Mouse (Mus musculus) neural tube, embryonic 11.5 days (tissue): ENCODE measurements around the gene Fsip1. TPM values are rescaled to one million over a fixed set of nuclear protein-coding genes. Genes with fewer than 3 reads are reported as not detected.

Experiments
- ATAC-seq: fragments of 200-750 bp; cut with Nextera tagmentation; 2 replicates; pipeline ENCODE4 v1.8.0; 2017; ENCODE audit warnings: moderate number of reproducible peaks, mild to moderate bottlenecking, moderate TSS enrichment, moderate library complexity; ENCODE audit not compliant: insufficient read depth, low FRiP score, low TSS enrichment
- DNase-seq: peaks from one replicate; pipeline ENCODE4 v3.0.0-alpha.2; 2015; ENCODE audit warnings: low spot score
- H3K27ac ChIP-seq: fragments of 300-500 bp; sonication (generic); 2 replicates; pipeline ENCODE4 v1.5.1; 2014; ENCODE audit warnings: low read depth, mild to moderate bottlenecking, low read length
- H3K27me3 ChIP-seq: fragments of 300-500 bp; sonication (generic); 2 replicates; pipeline ENCODE4 v1.6.1; 2014; ENCODE audit warnings: mild to moderate bottlenecking, low read length, mixed read lengths; ENCODE audit not compliant: control insufficient read depth, insufficient read depth
- H3K36me3 ChIP-seq: fragments of 300-500 bp; sonication (generic); 2 replicates; pipeline ENCODE4 v1.6.1; 2014; ENCODE audit warnings: mild to moderate bottlenecking, low read length, moderate library complexity, mixed read lengths; ENCODE audit not compliant: control insufficient read depth, insufficient read depth
- H3K4me1 ChIP-seq: fragments of 300-500 bp; sonication (generic); 2 replicates; pipeline ENCODE4 v1.6.1; 2014; ENCODE audit warnings: low read length, mixed read lengths; ENCODE audit not compliant: control insufficient read depth, insufficient read depth
- H3K4me2 ChIP-seq: fragments of 300-500 bp; sonication (generic); 2 replicates; pipeline ENCODE4 v1.6.1; 2014; ENCODE audit warnings: low read depth, mild to moderate bottlenecking, moderate library complexity
- H3K4me3 ChIP-seq: fragments of 300-500 bp; sonication (generic); 2 replicates; pipeline ENCODE4 v1.5.1; 2014; ENCODE audit warnings: low read depth, low read length
- H3K9ac ChIP-seq: fragments of 300-500 bp; sonication (generic); 2 replicates; pipeline ENCODE4 v1.6.1; 2014; ENCODE audit warnings: mild to moderate bottlenecking, low read length
- H3K9me3 ChIP-seq: fragments of 300-500 bp; sonication (generic); 2 replicates; pipeline ENCODE4 v1.6.1; 2016; ENCODE audit warnings: low read length; ENCODE audit not compliant: control insufficient read depth
- WGBS: fragments of 180-500 bp; shearing (Covaris S2); extraction: QIAGEN DNeasy Blood & Tissue Kit; methylation state at CpG from one replicate; pipeline ENCODE4 v1.1.7; 2014; 5-methylcytosine and 5-hydroxymethylcytosine counted together
- polyA plus RNA-seq: library from polyadenylated mRNA; unstranded; fragments of >200 nt; fragmentation: Nextera tagmentation; extraction: Ambion mirVana; gene quantifications from 2 replicates; pipeline ENCODE4 v1.2.1, GENCODE M21; 2014

Fsip1 gene
- polyA plus RNA-seq, 1 experiment from 2014 or later, result 2.6 TPM

- no peaks in the 10 kb centered on the region for H3K9me3 ChIP-seq
- H3K4me3 ChIP-seq, result peak overlapping the region; percentile 17; the same call in 1 of the 2 replicates
- DNase-seq (no peak), ATAC-seq (no peak)
- H3K4me1 ChIP-seq, result no peaks in the 10 kb centered on the region
- peak overlapping the region; percentile 24; the same call in 1 of the 2 replicates for H3K4me2 ChIP-seq
- H3K36me3 ChIP-seq, result no peaks in the 10 kb centered on the region
- no peak overlapping the region for H3K27ac ChIP-seq
- no peak overlapping the region for H3K9ac ChIP-seq
- H3K27me3 ChIP-seq, result no peaks in the 10 kb centered on the region
Measured at GRCm38 (mm10) chr2:118179873-118180585, 76.7 kb downstream of the Fsip1 start.

DNA sequence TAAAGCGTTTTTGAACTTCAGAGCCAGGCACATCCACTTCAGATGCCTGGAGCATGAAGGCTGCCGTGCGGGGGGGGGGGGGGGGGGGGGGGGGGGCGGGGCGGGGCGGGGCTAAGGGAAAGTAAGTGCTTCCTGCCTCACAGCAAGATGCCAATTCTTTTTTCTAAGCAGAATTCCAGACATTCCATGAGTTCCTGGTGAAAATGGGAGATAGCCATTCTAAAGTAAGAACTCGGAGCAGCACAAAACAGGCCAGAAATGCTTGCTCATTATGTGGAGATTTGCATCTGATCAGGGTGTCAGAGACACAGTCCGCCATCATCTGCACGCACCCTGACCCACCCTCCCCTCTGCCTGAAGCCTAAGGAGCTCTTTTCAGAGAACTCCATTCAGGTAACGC lies 77.3 kb downstream of the Fsip1 start:
- Histone ChIP-seq H3K27ac (no peak overlapping the region), H3K27me3 (no peaks in the 10 kb centered on the region), H3K9ac (no peak overlapping the region), H3K4me2 (peak overlapping the region; percentile 24; the same call in 1 of the 2 replicates), H3K4me1 (no peaks in the 10 kb centered on the region), H3K4me3 (peak overlapping the region; percentile 17; the same call in 1 of the 2 replicates), H3K9me3 (no peaks in the 10 kb centered on the region), H3K36me3 (no peaks in the 10 kb centered on the region)
- peak; percentile 41; the same call in 1 of the 2 replicates for ATAC-seq
- WGBS, result 7% methylated on average over 5 of the region's 10 CpGs
- peak; percentile 40 for DNase-seq

GRCm38 (mm10) chr2:118174558-118175383 lies 82.0 kb downstream of the Fsip1 start:
- ATAC-seq (no peak), DNase-seq (no peak)
- 82% methylated on average over 10 of the region's 10 CpGs for WGBS
- no peak overlapping the region for H3K4me3 ChIP-seq
- no peak overlapping the region for H3K27ac ChIP-seq
- H3K4me1 ChIP-seq, result no peaks in the 10 kb centered on the region
- H3K36me3 ChIP-seq, result no peaks in the 10 kb centered on the region
- no peak overlapping the region for H3K4me2 ChIP-seq
- no peak overlapping the region for H3K9ac ChIP-seq
- H3K9me3 ChIP-seq, result no peaks in the 10 kb centered on the region
- no peaks in the 10 kb centered on the region for H3K27me3 ChIP-seq

DNA sequence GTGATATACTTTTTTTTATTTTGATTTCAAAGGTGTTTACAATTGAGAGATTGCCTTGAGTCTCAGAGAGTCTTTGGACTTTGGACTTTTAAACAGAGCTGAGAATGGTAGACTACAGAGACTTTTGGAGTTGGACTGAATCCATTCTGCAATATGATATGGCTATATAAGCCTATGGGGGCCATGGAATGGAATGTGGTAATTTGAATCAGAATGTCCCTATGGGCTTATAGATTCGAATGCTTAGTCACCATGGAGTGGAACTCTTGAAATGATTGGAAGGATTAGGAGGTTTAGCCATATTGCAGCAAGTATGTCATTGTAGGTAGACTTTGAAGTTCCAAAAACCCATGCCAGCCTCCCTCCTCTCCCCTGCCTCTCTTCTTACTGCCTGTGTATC lies 88.5 kb downstream of the Fsip1 start:
- no peaks in the 10 kb centered on the region for H3K4me1 ChIP-seq
- WGBS, result 76% methylated on average over 1 of the region's 1 CpGs
- ATAC-seq (no peak), DNase-seq (no peak)
- no peaks in the 10 kb centered on the region for H3K36me3 ChIP-seq
- H3K9ac ChIP-seq, result no peak overlapping the region
- no peak overlapping the region for H3K27ac ChIP-seq
- no peak overlapping the region for H3K4me3 ChIP-seq
- no peaks in the 10 kb centered on the region for H3K9me3 ChIP-seq
- H3K4me2 ChIP-seq, result no peak overlapping the region
- no peaks in the 10 kb centered on the region for H3K27me3 ChIP-seq

- no peaks in the 10 kb centered on the region for H3K27me3 ChIP-seq
- no peak for DNase-seq
- H3K27ac ChIP-seq, result no peak overlapping the region
- H3K4me1 ChIP-seq, result no peaks in the 10 kb centered on the region
- H3K36me3 ChIP-seq, result no peaks in the 10 kb centered on the region
- H3K9me3 ChIP-seq, result no peaks in the 10 kb centered on the region
- no peak overlapping the region for H3K4me3 ChIP-seq
- ATAC-seq, result no peak
- 84% methylated on average over 4 of the region's 4 CpGs for WGBS
- H3K4me2 ChIP-seq, result no peak overlapping the region
- H3K9ac ChIP-seq, result no peak overlapping the region
Measured at GRCm38 (mm10) chr2:118167731-118168130, 89.0 kb downstream of the Fsip1 start.

GRCm38 (mm10) chr2:118165691-118166090 lies 91.1 kb downstream of the Fsip1 start:
- Histone ChIP-seq H3K4me2 (no peak overlapping the region), H3K4me1 (no peaks in the 10 kb centered on the region), H3K27me3 (no peaks in the 10 kb centered on the region), H3K9ac (no peak overlapping the region), H3K4me3 (no peak overlapping the region), H3K9me3 (no peaks in the 10 kb centered on the region), H3K27ac (no peak overlapping the region), H3K36me3 (no peaks in the 10 kb centered on the region)
- 87% methylated on average over 2 of the region's 2 CpGs for WGBS
- DNase-seq (no peak), ATAC-seq (no peak)

GRCm38 (mm10) chr2:118164137-118164536 lies 92.6 kb downstream of the Fsip1 start:
- no peak for ATAC-seq
- Histone ChIP-seq H3K4me1 (peaks cover 7% of the 10 kb centered on the region; the same call in 1 of the 2 replicates), H3K27ac (no peak overlapping the region), H3K4me3 (no peak overlapping the region), H3K36me3 (no peaks in the 10 kb centered on the region), H3K4me2 (no peak overlapping the region), H3K27me3 (no peaks in the 10 kb centered on the region), H3K9me3 (no peaks in the 10 kb centered on the region), H3K9ac (no peak overlapping the region)
- 84% methylated on average over 6 of the region's 6 CpGs for WGBS
- DNase-seq, result no peak

GRCm38 (mm10) chr2:118162486-118162885 lies 94.3 kb downstream of the Fsip1 start:
- no peaks in the 10 kb centered on the region for H3K9me3 ChIP-seq
- WGBS, result 42% methylated on average over 5 of the region's 5 CpGs
- H3K9ac ChIP-seq, result no peak overlapping the region
- H3K4me3 ChIP-seq, result no peak overlapping the region
- no peak overlapping the region for H3K27ac ChIP-seq
- ATAC-seq, result no peak
- peaks cover 7% of the 10 kb centered on the region; the same call in 1 of the 2 replicates for H3K4me1 ChIP-seq
- no peak overlapping the region for H3K4me2 ChIP-seq
- no peaks in the 10 kb centered on the region for H3K36me3 ChIP-seq
- DNase-seq, result no peak
- H3K27me3 ChIP-seq, result no peaks in the 10 kb centered on the region
